30 mouse cellular contexts compared by ENCODE assay signal in genomic region chrX:103652048-103652447, GRCm38 (mm10). TPM values are rescaled to one million over a fixed set of nuclear protein-coding genes. Genes with fewer than 3 reads are reported as not detected.
"Had no signal": no experiment of that assay in that cellular context is flagged by ENCODE, and none has a peak within 500 bp of the region (broad histone marks: within the 10 kb centered on the region; RNA-seq: fewer than 3 reads in every experiment).

No protein-coding gene starts in this region.

- DNase-seq: gastrocnemius, adult 2 months; gastrocnemius, postnatal 10 days; gastrocnemius, postnatal 25 days; heart, adult 18-20 months; heart, postnatal 10 days; heart, postnatal 4 days; kidney, adult 11 months; kidney, adult 8-10 months; kidney, postnatal 10 days; kidney, postnatal 25 days; layer of hippocampus, adult 9-11 months; layer of hippocampus, postnatal 36 days; left cerebral cortex, postnatal 4 days had no signal

- H3K27me3 ChIP-seq: limb, embryonic 15.5 days had no signal

- H3K9ac ChIP-seq: heart, embryonic 12.5 days; hindbrain, embryonic 12.5 days; hindbrain, embryonic 14.5 days; limb, embryonic 13.5 days; limb, embryonic 15.5 days; liver, embryonic 12.5 days; liver, embryonic 14.5 days had no signal

- H3K36me3 ChIP-seq: heart, embryonic 10.5 days; heart, embryonic 12.5 days; hindbrain, embryonic 10.5 days; hindbrain, embryonic 12.5 days; limb, embryonic 13.5 days; limb, embryonic 15.5 days; liver, embryonic 12.5 days had no signal

- ATAC-seq: hindbrain, embryonic 16.5 days; inflammation-experienced regulatory T-cells, adult 6 months; liver, embryonic 12.5 days had no signal

- H3K4me1 ChIP-seq: heart, embryonic 12.5 days; hindbrain, embryonic 10.5 days; hindbrain, embryonic 12.5 days; limb, embryonic 13.5 days; limb, embryonic 15.5 days; liver, embryonic 12.5 days had no signal

- H3K4me3 ChIP-seq: gastrocnemius, adult 2 months; heart, embryonic 10.5 days; heart, embryonic 12.5 days; hindbrain, embryonic 10.5 days; hindbrain, embryonic 12.5 days; limb, embryonic 13.5 days; limb, embryonic 15.5 days; liver, embryonic 12.5 days had no signal

- H3K27ac ChIP-seq: gastrocnemius, adult 2 months; heart, embryonic 10.5 days; hindbrain, embryonic 10.5 days; hindbrain, embryonic 12.5 days; hindbrain, embryonic 14.5 days; limb, embryonic 13.5 days; limb, embryonic 15.5 days; liver, embryonic 12.5 days; liver, embryonic 14.5 days had no signal

- H3K4me2 ChIP-seq: heart, embryonic 12.5 days; hindbrain, embryonic 12.5 days; hindbrain, embryonic 14.5 days; limb, embryonic 13.5 days; limb, embryonic 15.5 days; liver, embryonic 12.5 days had no signal

- H3K9me3 ChIP-seq: heart, embryonic 10.5 days; heart, embryonic 12.5 days; hindbrain, embryonic 10.5 days; hindbrain, embryonic 12.5 days; limb, embryonic 13.5 days; limb, embryonic 15.5 days; liver, embryonic 12.5 days had no signal

RNA-seq across cellular contexts. Expression of gene Zcchc13, which starts 21.7 kb away (rescaled TPM):
- polyA plus RNA-seq: heart, embryonic 10.5 days; heart, embryonic 12.5 days; heart, embryonic 14.5 days; heart, embryonic 16.5 days; hindbrain, embryonic 10.5 days; hindbrain, embryonic 12.5 days; hindbrain, embryonic 14.5 days; hindbrain, embryonic 16.5 days; inflammation-experienced regulatory T-cells, adult 6 months; kidney, embryonic 14.5 days; large intestine, adult 2 months; limb, embryonic 11.5 days; limb, embryonic 13.5 days; limb, embryonic 15.5 days; liver, adult 2 months; liver, embryonic 12.5 days; liver, embryonic 14.5 days had no signal
